Mouse (Mus musculus) MEL (cell line): ENCODE measurements around the gene BC051665.

Experiments
- CTCF ChIP-seq, 3 experiments: IDR thresholded peaks in 2 of 3; conservative IDR thresholded peaks in 1 of 3; 2 replicates each; pipeline ENCODE4 v1.5.1; 2011 to 2012; ENCODE audit warnings: low read length in 3 of 3, low read depth in 2 of 3, mild to moderate bottlenecking in 2 of 3, improper control_type of control experiment in 1 of 3, inconsistent platforms in 1 of 3, mixed read lengths in 1 of 3, moderate library complexity in 1 of 3; ENCODE audit not compliant: control insufficient read depth in 1 of 3, insufficient read depth in 1 of 3, poor library complexity in 1 of 3, severe bottlenecking in 1 of 3
- HCFC1 ChIP-seq: IDR thresholded peaks from 2 replicates; pipeline ENCODE4 v1.6.1; 2012; ENCODE audit warnings: low read depth, mild to moderate bottlenecking, inconsistent platforms, low read length, improper control_type of control experiment, moderate library complexity
- MXI1 ChIP-seq: IDR thresholded peaks from 2 replicates; pipeline ENCODE4 v1.6.1; 2011; ENCODE audit warnings: mild to moderate bottlenecking, low read depth, low read length, improper control_type of control experiment
- RAD21 ChIP-seq: IDR thresholded peaks from 2 replicates; pipeline ENCODE4 v1.6.1; 2011; ENCODE audit warnings: mild to moderate bottlenecking, low read depth, low read length, improper control_type of control experiment
- USF2 ChIP-seq, 2 experiments: IDR thresholded peaks; 2 replicates each; pipeline ENCODE4 v1.6.1; 2011 to 2012; ENCODE audit warnings: improper control_type of control experiment in 2 of 2, low read length in 2 of 2, borderline replicate concordance in 1 of 2, inconsistent platforms in 1 of 2, low read depth in 1 of 2, mild to moderate bottlenecking in 1 of 2; ENCODE audit not compliant: insufficient read depth in 1 of 2

GRCm38 (mm10) chr13:60736421-60737105, 49.6 kb downstream of the BC051665 start:
- TF ChIP-seq RAD21, result no peak
- TF ChIP-seq MXI1, result no peak
- TF ChIP-seq CTCF (IDR thresholded peaks at IDR 0.05 in 2 of 3, conservative IDR thresholded peaks at IDR 0.05 in 1 of 3; ENCODE audit: control insufficient read depth in 1 of 3, insufficient read depth in 1 of 3, low read depth in 2 of 3, low read length in 3 of 3, poor library complexity in 1 of 3, severe bottlenecking in 1 of 3), result no peak
- no peak for TF ChIP-seq USF2 (IDR thresholded peaks at IDR 0.05; ENCODE audit: borderline replicate concordance in 1 of 2, insufficient read depth in 1 of 2, low read depth in 1 of 2, low read length in 2 of 2)
- no peak for TF ChIP-seq HCFC1
